Mouse (Mus musculus) cortical plate, adult 2 months (tissue): ENCODE results near the gene Gm49322.

Experiments
- CTCF ChIP-seq: fragments of 200-500 bp; IDR thresholded peaks from 2 replicates; pipeline ENCODE4 v1.5.1; 2011; ENCODE audit warnings: mild to moderate bottlenecking, control low read depth, low read length; ENCODE audit not compliant: insufficient read depth; ENCODE audit errors: extremely low read depth
- POLR2A ChIP-seq: fragments of 200-500 bp; IDR thresholded peaks from 2 replicates; pipeline ENCODE4 v1.6.1; 2011; ENCODE audit warnings: mild to moderate bottlenecking, low read length, control low read depth; ENCODE audit not compliant: insufficient read depth; ENCODE audit errors: extremely low read depth

DNA sequence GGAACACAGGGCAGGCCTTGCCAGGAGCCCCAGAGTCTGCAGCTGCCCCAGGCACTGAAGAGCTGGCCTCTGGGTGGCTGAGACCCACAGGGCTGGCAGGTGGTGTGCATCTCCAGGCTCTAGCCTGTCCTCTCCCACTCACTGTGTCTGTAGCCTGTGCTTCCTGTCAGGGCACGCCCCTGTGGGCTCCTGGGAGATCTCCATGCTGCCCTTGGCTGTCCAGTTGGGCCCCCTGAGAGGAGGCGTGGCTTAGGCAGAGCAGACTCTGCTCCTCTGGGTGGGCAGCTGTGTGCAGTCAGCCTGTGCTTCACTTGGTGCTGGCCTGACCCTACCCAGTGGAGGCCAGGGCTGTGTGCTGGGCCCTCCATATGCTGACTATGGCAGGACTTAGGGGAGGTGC lies 21.9 kb downstream of the Gm49322 start:
- no peak for TF ChIP-seq CTCF
- no peak for TF ChIP-seq POLR2A
